Mouse (Mus musculus) brain, embryonic 14.5 days (tissue): Measurements from ENCODE around the gene Fbxw17. TPM values are rescaled to one million over a fixed set of nuclear protein-coding genes. Genes with fewer than 3 reads are reported as not detected.
"Not testable (repeated sequence)": the region's sequence is repeated elsewhere in the genome, so short reads cannot be mapped to it uniquely, and the experiment has no call there.

Experiments used
- DNase-seq: peaks from one replicate; pipeline ENCODE4 v3.0.0-alpha.2; 2011; ENCODE audit warnings: low read depth
- CTCF ChIP-seq: fragments of 200-500 bp; IDR thresholded peaks from 2 replicates; pipeline ENCODE4 v1.5.1; 2012; ENCODE audit warnings: inconsistent platforms, mild to moderate bottlenecking, moderate library complexity, borderline replicate concordance; ENCODE audit not compliant: insufficient read depth, insufficient read length; ENCODE audit errors: extremely low read depth
- POLR2A ChIP-seq: fragments of 200-500 bp; IDR thresholded peaks from 2 replicates; pipeline ENCODE4 v1.6.1; 2012; ENCODE audit warnings: mild to moderate bottlenecking, inconsistent platforms, borderline replicate concordance; ENCODE audit not compliant: poor library complexity, insufficient read depth, insufficient read length, severe bottlenecking; ENCODE audit errors: extremely low read depth
- polyA plus RNA-seq: library from polyadenylated mRNA; depleted of rRNA; stranded (reverse); fragments of >200 nt; gene quantifications from 2 replicates; pipeline ENCODE4 v1.2.3, GENCODE M21; 2012; rRNA removed

The Fbxw17 gene
- polyA plus RNA-seq = 35.7 and 36.4 TPM in 2 replicates

DNA sequence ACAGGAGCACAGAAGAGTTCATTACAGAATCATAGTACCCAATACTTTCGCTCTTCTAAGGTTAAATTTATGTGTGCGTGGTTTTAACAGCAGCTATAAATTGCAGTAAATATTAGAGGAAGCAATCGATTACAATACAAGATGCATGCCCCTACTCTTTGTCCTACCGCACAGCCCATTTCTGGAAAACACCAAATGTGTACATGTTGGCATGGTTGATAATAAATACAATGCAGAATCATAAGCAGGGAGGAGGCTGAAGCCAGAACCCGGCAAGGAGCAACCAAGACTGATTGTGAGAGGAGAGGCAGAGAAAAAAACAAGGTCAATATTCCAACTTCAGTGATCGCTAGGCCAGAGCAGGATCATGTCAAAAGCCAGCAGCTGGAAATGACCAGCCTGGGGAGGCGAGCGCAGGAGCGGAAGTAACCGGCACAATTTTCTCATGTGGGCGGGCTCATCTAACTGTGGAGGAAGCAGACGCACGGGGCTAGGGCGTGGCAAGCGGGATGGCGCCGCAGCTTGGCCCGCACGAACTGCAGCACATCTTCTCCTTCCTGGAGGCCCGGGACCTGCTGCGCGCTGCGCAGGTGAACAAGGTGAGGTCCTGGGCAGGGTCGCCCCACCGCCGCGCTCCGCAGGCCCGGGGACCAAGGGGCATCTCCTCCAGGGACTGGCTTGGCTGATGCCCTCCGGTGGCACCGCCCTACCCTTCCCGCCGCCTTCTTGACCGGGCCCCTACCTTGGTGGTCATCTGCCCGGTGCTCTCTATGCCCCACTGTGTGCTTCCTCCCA, at the start of gene Fbxw17:
Gene Fbxw17, plus strand, starts transcription at position 476 of the 795 bp plus-strand sequence.
- TF ChIP-seq CTCF = no peak
- TF ChIP-seq POLR2A = peak; percentile 85; the same call in 1 of the 2 replicates
- DNase-seq = peak; percentile 91

DNA sequence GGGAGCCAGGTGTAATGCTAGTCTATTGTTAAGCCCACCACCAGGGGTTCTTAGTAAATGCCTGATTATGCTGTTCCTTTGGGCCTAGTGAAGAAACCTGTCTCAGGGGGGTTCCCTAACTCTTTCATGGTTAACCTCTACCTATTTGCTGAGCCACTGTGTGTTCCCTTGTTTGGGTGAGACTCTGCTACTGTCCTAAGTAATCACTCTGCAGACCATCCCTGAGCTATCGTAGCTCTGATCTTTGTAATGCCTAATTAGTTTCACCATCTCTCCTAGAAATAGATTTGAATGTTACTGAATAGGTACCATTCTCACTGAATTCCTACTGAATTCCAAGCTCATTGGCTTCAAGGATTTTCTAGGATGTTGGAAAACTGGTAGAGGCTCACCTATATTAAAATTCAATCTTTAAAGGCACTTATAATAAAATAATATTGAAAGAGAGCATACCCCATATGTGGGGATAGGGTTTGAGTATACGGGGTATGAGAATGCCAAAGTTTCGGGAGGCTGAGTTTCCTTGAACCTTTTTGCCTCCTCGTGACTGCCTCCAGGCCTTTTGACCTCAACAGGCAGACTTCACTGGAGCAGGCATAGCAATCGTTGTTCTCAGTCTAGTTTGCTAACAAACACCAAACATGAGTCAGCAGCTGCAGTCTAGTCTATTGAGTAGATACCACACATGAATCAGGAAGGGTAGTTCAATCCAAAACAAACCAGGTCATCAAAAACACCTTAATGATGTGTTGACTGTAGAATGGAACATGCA, 44.5 kb upstream of the Fbxw17 start:
- not testable (repeated sequence) for DNase-seq

DNA sequence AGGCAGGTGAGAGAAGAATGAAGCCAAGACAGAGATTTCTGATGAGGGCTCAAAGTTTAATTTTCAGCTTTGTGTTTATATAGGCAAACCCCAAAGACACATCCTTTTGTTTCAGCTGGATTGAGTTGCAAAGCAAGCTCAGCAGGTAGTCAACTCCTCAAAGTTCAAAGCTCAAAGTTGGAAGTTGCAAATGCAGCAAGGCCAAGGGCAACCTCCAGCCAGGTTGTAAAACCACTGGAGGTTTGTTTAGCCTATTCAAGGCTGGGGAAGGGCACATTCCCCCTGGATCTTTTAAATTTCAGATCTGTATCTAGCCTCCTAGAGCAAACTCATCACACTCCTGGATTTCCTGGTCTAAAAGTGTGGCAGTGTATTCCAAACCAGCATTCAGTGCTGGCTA, 28.5 kb upstream of the Fbxw17 start:
- DNase-seq = not testable (repeated sequence)

DNA sequence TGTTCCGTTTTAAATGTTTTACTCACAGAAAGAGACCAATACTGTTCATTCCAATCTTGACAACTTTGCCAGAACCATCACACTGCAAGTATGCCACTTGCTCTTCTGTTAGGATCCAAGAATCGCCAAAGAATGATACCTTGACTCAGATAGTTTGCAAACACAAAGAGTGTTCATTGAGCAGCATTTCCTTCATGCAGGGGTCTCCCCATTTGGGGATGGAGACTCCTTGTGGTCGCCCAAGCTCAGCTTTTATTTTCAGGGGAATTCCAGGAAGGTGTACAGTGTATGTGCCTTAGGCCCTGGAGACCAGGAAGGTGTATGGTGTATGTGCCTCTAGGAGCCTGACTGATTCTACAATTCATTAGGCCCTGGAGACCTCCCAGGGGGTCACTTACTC, 757 bp downstream of the Fbxw17 start:
- peak; percentile 18 for DNase-seq
- peak; percentile 16; the same call in 1 of the 2 replicates for TF ChIP-seq CTCF
- no peak for TF ChIP-seq POLR2A

DNA sequence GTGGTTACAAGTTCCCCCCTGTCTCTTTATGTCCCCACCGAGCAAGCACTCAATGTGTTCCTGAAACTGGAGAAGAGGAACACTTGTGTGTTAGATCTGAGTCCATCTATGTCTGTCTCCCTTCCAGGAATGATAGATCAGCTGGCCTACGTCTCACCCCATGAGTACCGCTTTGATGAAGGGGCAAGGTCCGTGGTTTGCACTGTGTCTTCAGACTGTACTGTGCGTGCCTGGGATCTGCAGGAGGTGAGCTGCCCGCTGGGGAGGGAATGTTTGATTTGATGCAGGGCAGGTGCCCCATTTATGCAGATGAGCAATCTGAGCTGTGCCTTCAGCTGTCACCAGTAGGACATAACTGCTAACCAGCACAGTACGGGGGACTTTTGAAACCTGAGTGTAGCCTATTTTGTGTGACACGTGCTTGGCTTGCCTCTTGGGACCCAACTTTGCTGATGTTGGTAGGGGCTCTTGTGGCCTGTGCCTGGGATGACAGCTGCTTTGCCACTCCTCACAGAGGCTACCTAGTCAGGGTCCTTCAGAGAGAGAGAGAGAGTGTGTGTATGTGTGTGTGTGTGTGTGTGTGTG, 6.1 kb downstream of the Fbxw17 start:
- TF ChIP-seq CTCF = no peak
- no peak for TF ChIP-seq POLR2A
- no peak for DNase-seq

DNA sequence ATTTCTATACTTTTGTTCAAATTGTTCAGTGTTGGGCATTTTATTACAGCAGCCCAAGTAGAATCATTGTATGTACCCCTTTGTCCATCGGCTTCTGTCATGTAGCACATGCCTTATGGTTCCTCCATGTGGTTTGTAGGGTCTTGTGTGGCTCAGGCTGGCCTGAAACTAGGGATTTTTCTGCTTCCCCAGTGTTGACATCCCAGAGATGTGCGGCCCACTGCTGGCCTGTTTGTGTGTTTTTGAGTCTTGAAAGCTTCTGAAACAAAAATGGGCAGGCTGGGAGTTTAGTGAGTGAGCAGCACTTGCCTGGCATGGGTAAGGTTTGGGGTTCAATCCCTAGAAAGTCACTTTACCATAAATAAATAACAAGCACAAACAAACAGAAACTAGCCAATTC, 6.9 kb downstream of the Fbxw17 start:
- no peak for DNase-seq
- TF ChIP-seq POLR2A = no peak
- TF ChIP-seq CTCF = no peak

DNA sequence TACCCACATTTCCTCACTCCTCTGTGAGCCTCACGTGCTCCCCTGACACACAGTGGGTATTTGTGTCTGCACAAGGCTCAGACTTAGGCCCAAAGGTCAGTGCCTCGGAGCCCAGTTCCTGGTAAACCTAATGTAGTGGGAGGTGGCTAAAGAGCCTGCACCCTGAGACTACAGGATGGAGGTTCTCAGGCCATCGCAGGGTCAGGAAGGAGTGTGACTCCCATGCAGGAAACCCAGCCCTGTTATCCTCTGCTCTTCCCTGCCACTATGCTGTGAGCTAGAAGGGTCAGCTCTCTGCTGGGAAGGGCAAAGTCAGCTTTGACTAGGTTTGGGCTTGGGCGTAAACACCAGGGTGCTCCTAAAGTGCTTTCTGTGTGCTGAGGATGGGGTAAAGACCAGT, 9.0 kb downstream of the Fbxw17 start:
- no peak for DNase-seq
- TF ChIP-seq CTCF (no peak), POLR2A (no peak)

DNA sequence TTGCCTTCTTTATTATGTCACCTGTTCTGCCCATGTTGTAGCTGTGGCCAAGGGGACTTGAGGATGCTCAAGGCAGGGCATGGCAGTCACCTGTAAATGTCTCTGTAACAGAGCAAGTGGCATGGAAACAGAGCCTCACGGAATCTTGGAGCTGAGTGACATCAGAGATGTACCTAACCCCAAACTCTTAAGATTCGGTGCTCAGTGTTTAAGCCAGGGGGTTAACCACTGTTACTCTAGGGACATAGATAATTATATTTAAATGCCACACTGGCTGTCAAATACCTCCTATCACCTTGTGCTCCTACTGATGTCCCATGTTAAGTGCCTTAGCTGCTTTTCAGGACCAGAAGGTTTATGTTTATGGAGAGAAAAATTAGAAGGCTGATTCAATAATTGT, 26.1 kb downstream of the Fbxw17 start, which contains the start of gene Gm47429:
Gene Gm47429, minus strand, starts transcription at position 101 of the 400 bp plus-strand sequence.
- no peak for TF ChIP-seq CTCF
- TF ChIP-seq POLR2A = no peak
- no peak for DNase-seq

DNA sequence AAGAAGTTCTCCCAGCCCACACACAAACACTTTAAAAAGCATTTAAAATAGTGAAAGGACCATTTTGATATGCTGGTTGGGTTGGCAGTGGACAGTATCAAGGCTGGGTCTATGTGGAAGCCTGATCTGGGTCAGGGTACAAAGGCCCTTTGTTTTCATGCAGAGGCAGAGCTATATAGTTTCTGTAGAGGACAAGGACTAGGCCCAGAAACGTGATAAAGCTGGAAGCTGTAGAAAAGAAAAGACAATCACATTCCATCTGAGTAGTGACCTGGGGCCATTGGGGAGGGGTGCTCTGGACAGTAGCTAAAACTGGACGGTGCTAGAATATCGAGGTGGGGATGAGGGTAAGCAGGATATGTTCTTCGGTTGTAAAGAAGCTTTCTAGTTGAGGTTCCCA, 27.6 kb downstream of the Fbxw17 start:
- DNase-seq = no peak
- TF ChIP-seq CTCF (no peak), POLR2A (no peak)

DNA sequence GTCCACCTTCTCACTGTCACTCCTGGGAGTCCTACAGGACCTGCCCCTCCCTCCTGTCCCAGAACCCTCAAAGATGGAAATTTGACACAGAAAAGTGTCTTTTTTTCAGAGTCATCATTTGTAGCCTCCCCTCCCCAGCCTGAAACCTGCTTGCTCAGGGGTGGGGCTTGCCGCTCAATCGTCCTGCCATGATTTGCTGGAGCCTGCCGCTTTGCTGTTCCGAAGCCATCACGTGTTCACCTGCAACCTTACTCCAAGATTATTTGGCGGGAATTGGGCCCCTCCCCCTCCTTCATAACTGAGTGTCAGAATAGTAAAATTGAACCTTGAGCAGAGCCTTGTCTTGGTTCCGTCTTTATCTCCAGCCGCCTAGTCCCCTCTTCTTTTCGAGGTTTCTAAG, 34.6 kb downstream of the Fbxw17 start:
- not testable (repeated sequence) for DNase-seq

DNA sequence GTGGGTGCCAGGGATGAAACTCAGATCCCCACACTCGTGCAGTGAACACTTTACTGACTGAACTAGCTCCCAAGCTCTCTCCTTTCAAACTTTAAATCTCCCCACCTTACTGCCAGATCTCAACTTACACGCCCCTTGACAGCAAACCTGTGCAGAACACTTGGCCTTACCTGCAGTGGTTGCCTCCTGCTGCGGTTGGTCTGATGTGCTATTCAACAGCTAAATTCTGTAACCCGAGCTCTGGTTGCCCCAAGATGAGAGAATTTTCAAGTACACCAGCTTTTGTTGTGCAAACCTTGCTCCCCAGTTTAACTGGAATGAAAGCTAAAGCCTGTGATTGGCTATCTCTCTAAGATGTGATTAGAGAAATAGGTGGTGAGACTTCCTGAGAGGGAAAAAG, 35.8 kb downstream of the Fbxw17 start:
- DNase-seq = no peak
- TF ChIP-seq POLR2A (no peak), CTCF (no peak)

DNA sequence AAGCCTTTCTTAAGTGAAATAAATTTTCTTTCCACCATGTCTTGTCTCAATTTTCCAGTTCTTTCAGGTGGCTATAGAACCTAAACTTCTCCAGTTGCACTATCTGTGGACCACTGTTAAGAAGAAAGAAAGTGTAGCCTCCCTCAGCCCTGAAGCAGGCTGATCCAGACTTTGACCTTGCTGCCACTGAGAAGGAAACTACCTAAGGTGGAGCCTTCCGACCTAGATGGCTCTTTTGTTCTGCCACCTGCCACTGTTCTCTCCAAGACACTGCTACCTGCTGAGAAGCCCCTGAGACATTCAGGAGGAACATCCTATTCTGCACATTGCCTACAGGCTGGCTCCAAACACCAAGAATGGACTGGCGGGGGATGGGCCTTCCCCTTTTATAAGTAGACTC, 42.8 kb downstream of the Fbxw17 start:
- not testable (repeated sequence) for DNase-seq
